Mouse (Mus musculus) E14TG2a.4 (cell line): Measurements from ENCODE around the gene A430033K04Rik.

Experiments used
- H3K27me3 ChIP-seq: 2 replicates; pipeline ENCODE4 v1.6.1; 2014; ENCODE audit warnings: low read length, control low read depth; ENCODE audit not compliant: insufficient read depth
- H3K36me3 ChIP-seq: 2 replicates; pipeline ENCODE4 v1.6.1; 2014; ENCODE audit warnings: low read length, control low read depth; ENCODE audit not compliant: insufficient read depth
- H3K4me1 ChIP-seq: replicated peaks from 2 replicates; pipeline ENCODE4 v1.6.1; 2014; ENCODE audit warnings: low read depth, low read length, control low read depth
- H3K4me3 ChIP-seq: replicated peaks from 2 replicates; pipeline ENCODE4 v1.5.1; 2014; ENCODE audit warnings: mild to moderate bottlenecking, low read length
- H3K9me3 ChIP-seq: 2 replicates; pipeline ENCODE4 v1.6.1; 2014; ENCODE audit warnings: low read length, control low read depth
- CTCF ChIP-seq: conservative IDR thresholded peaks from 2 replicates; pipeline ENCODE4 v1.5.1; 2014; ENCODE audit warnings: low read length
- NANOG ChIP-seq: IDR thresholded peaks from 2 replicates; pipeline ENCODE4 v1.6.1; 2014; ENCODE audit warnings: borderline replicate concordance, low read length, mixed read lengths
- POU5F1 ChIP-seq: IDR thresholded peaks from 2 replicates; pipeline ENCODE4 v1.6.1; 2014; ENCODE audit warnings: low read length, borderline replicate concordance

The A430033K04Rik gene

GRCm38 (mm10) chr5:138641761-138642160 is 19.1 kb downstream of the A430033K04Rik start:
- H3K9me3 ChIP-seq = no peaks in the 10 kb centered on the region
- no peak overlapping the region for H3K4me3 ChIP-seq
- TF ChIP-seq NANOG (no peak), CTCF (no peak), POU5F1 (no peak)
- no peaks in the 10 kb centered on the region for H3K4me1 ChIP-seq
- H3K36me3 ChIP-seq = peaks cover 2% of the 10 kb centered on the region
- no peaks in the 10 kb centered on the region for H3K27me3 ChIP-seq

- no peaks in the 10 kb centered on the region for H3K9me3 ChIP-seq
- H3K36me3 ChIP-seq = peaks cover under 1% of the 10 kb centered on the region; the same call in 1 of the 2 replicates
- H3K4me1 ChIP-seq = no peaks in the 10 kb centered on the region
- no peak overlapping the region for H3K4me3 ChIP-seq
- TF ChIP-seq CTCF (no peak), NANOG (no peak)
- H3K27me3 ChIP-seq = no peaks in the 10 kb centered on the region
Observed at GRCm38 (mm10) chr5:138652911-138653310, 30.3 kb downstream of the A430033K04Rik start.

- Histone ChIP-seq H3K4me3 (no peak overlapping the region), H3K36me3 (no peaks in the 10 kb centered on the region), H3K27me3 (no peaks in the 10 kb centered on the region), H3K4me1 (no peaks in the 10 kb centered on the region), H3K9me3 (no peaks in the 10 kb centered on the region)
- peak; percentile 36 for TF ChIP-seq CTCF
- TF ChIP-seq POU5F1 = no peak
Observed at GRCm38 (mm10) chr5:138656477-138657156, 34.0 kb downstream of the A430033K04Rik start.

GRCm38 (mm10) chr5:138657407-138657806 is 34.7 kb downstream of the A430033K04Rik start:
- Histone ChIP-seq H3K9me3 (no peaks in the 10 kb centered on the region), H3K27me3 (no peaks in the 10 kb centered on the region), H3K36me3 (no peaks in the 10 kb centered on the region), H3K4me3 (no peak overlapping the region), H3K4me1 (no peaks in the 10 kb centered on the region)
- TF ChIP-seq NANOG (no peak), POU5F1 (no peak), CTCF (no peak)

- TF ChIP-seq CTCF (peak; percentile 18; the same call in 1 of the 2 replicates), POU5F1 (no peak)
- H3K27me3 ChIP-seq = no peaks in the 10 kb centered on the region
- H3K9me3 ChIP-seq = no peaks in the 10 kb centered on the region
- no peak overlapping the region for H3K4me3 ChIP-seq
- H3K36me3 ChIP-seq = no peaks in the 10 kb centered on the region
- H3K4me1 ChIP-seq = no peaks in the 10 kb centered on the region
Observed at GRCm38 (mm10) chr5:138657854-138658253, 35.2 kb downstream of the A430033K04Rik start.

DNA sequence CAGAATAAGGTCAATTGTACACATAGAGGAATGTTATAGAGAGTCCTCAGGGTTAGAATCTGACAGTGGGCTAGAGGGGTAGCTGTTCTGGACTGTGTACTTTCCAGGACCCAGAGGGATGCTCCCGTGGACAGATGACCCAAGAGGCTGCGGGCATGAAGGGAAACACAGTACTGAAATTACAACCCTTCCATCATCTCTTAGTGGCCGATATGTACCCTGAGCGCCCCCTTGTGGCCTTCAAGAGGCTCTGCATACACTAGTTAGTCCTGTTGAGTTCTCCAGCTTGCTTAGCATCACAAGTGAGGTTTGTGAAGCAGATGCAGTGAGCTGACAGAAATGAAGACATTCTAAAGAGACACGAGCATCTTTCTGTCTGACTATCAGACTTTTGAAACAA is 36.3 kb downstream of the A430033K04Rik start:
- Histone ChIP-seq H3K4me3 (no peak overlapping the region), H3K36me3 (no peaks in the 10 kb centered on the region), H3K9me3 (no peaks in the 10 kb centered on the region), H3K4me1 (no peaks in the 10 kb centered on the region), H3K27me3 (no peaks in the 10 kb centered on the region)
- peak; percentile 40 for TF ChIP-seq CTCF
- no peak for TF ChIP-seq POU5F1

DNA sequence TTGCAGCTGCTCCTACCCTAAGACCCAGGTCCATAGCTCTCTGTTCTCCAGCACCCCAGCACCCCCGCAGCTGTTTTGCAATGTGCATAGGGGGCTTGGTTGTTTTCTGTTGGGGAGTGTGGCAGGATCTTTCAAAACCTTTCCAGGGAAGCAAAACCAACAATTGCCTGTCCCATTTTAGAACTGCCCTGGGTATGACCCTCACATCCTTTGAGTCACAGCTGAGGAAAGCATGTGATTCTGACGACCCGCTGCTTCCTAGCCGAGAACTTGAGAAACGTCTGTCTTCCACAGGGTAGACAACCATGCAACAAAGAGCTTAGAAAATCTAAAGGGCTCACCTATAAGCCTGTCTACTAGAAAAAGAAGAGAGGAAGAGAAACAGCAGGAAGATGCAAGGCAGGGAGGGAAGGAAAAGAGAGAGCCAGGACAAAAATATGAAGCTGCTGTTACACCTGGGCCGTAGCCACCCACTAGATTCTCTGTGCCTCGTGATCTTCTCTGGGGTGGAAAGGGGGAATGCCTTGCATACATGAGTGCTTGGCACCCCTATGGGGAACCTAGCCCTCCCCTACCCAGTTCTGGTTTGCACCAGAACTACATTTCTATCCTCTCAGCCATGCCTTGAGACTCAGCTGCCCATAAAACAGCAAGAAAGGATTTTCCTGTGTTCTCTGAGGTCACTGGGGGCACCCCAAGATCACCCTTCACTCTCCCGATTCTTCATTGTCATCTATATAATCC is 60.5 kb downstream of the A430033K04Rik start:
- H3K4me3 ChIP-seq = no peak overlapping the region
- no peaks in the 10 kb centered on the region for H3K4me1 ChIP-seq
- H3K27me3 ChIP-seq = no peaks in the 10 kb centered on the region
- H3K9me3 ChIP-seq = no peaks in the 10 kb centered on the region
- no peaks in the 10 kb centered on the region for H3K36me3 ChIP-seq
- TF ChIP-seq NANOG (no peak), CTCF (no peak), POU5F1 (no peak)

DNA sequence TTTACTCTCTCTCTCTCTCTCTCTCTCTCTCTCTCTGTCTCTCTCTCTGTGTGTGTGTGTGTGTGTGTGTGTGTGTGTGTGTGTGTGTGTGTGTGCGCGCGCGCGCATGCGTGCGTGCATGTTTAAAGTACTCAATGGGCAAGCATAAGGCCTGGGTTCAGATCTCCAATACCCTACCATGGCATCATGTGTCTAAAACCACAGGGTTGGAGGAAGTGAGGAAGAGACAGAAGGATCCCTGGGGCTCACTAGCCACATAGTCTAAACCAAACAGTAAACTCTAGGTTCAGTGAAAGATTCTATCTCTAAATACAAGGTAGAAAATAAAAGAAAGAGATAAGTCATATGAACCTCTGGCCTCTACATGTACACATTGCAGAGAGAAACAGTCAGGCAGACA is 61.2 kb downstream of the A430033K04Rik start:
- Histone ChIP-seq H3K9me3 (no peaks in the 10 kb centered on the region), H3K36me3 (no peaks in the 10 kb centered on the region), H3K4me1 (0 out of 2 replicates have a peak, but pooled peaks cover 2% of the 10 kb centered on the region), H3K4me3 (no peak overlapping the region), H3K27me3 (no peaks in the 10 kb centered on the region)
- TF ChIP-seq NANOG = no peak

DNA sequence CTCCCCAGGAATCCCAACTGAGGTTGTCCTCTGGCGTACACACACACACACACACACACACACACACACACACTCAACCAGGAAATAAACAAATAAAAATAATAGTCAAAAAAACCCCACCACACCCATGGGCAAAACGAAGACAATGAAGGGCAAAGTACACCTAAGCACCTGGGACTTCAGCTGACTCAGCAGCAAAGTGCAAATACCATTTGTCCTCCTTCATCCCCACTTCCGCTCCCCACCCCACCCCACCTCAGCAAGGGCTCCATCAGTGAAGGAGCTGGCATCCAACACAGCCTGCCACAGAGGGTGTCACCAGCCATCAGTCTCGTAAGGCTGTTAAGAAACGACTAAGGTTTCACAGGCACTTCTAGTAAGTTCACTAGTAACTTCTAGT is 64.8 kb downstream of the A430033K04Rik start:
- TF ChIP-seq NANOG (no peak), CTCF (no peak), POU5F1 (no peak)

More for the DNA sequence above, 64.8 kb downstream of the A430033K04Rik start:
- Histone ChIP-seq H3K4me1 (peaks cover 17% of the 10 kb centered on the region), H3K27me3 (no peaks in the 10 kb centered on the region), H3K4me3 (no peak overlapping the region), H3K36me3 (no peaks in the 10 kb centered on the region), H3K9me3 (peaks cover 6% of the 10 kb centered on the region)
